Mouse (Mus musculus) stomach, embryonic 14.5 days (tissue): ENCODE measurements at regions not wholly inside any gene's neighbourhood (a gene's known extent, or its start where the extent isn't known, plus 50 kb on each side); places are given as distances from the start of the nearest gene placed in this dataset.
"Not testable (repeated sequence)": the region's sequence is repeated elsewhere in the genome, so short reads cannot be mapped to it uniquely, and the experiment has no call there.

Source experiments
- ATAC-seq: fragments of 200-750 bp; cut with Nextera tagmentation; 2 replicates; pipeline ENCODE4 v1.8.0; 2017; ENCODE audit warnings: low read depth, moderate TSS enrichment; ENCODE audit not compliant: insufficient number of reproducible peaks, insufficient read depth, low FRiP score
- H3K27ac ChIP-seq: fragments of 300-500 bp; sonication (generic); 2 replicates; pipeline ENCODE4 v1.5.1; 2014; ENCODE audit warnings: mild to moderate bottlenecking, low read length, moderate library complexity, mixed read lengths
- H3K27me3 ChIP-seq: fragments of 300-500 bp; sonication (generic); 2 replicates; pipeline ENCODE4 v1.6.1; 2014; ENCODE audit warnings: low read length, control low read depth, mixed read lengths; ENCODE audit not compliant: control insufficient read depth, insufficient read depth
- H3K36me3 ChIP-seq: fragments of 300-500 bp; sonication (generic); 2 replicates; pipeline ENCODE4 v1.6.1; 2014; ENCODE audit warnings: mild to moderate bottlenecking, control low read depth, low read length, moderate library complexity, mixed read lengths; ENCODE audit not compliant: control insufficient read depth, insufficient read depth
- H3K4me1 ChIP-seq: fragments of 300-500 bp; sonication (generic); 2 replicates; pipeline ENCODE4 v1.6.1; 2014; ENCODE audit warnings: low read length, control low read depth, mixed read lengths; ENCODE audit not compliant: control insufficient read depth, insufficient read depth
- H3K4me2 ChIP-seq: fragments of 300-500 bp; sonication (generic); replicated peaks from 2 replicates; pipeline ENCODE4 v1.6.1; 2014; ENCODE audit warnings: low read depth, low read length, control low read depth
- H3K4me3 ChIP-seq: fragments of 300-500 bp; sonication (generic); 2 replicates; pipeline ENCODE4 v1.5.1; 2014; ENCODE audit warnings: low read depth, low read length, control low read depth
- H3K9ac ChIP-seq: fragments of 300-500 bp; sonication (generic); replicated peaks from 2 replicates; pipeline ENCODE4 v1.6.1; 2014; ENCODE audit warnings: low read depth, mild to moderate bottlenecking, control low read depth, low read length, moderate library complexity, mixed read lengths
- H3K9me3 ChIP-seq: fragments of 300-500 bp; sonication (generic); 2 replicates; pipeline ENCODE4 v1.6.1; 2016; ENCODE audit warnings: low read depth, low read length, control low read depth; ENCODE audit not compliant: control insufficient read depth
- WGBS: fragments of 180-500 bp; shearing (Covaris S2); extraction: QIAGEN DNeasy Blood & Tissue Kit; methylation state at CpG from one replicate; pipeline ENCODE4 v1.1.7; 2014; 5-methylcytosine and 5-hydroxymethylcytosine counted together

GRCm38 (mm10) chr3:56965444-56965843, 336.3 kb downstream of the Tm4sf1 start:
- ATAC-seq = no peak
- no peaks in the 10 kb centered on the region for H3K36me3 ChIP-seq
- WGBS = 80% methylated on average over 2 of the region's 2 CpGs
- H3K9me3 ChIP-seq = no peaks in the 10 kb centered on the region
- no peak overlapping the region for H3K9ac ChIP-seq
- no peak overlapping the region for H3K27ac ChIP-seq
- H3K4me1 ChIP-seq = no peaks in the 10 kb centered on the region
- H3K27me3 ChIP-seq = no peaks in the 10 kb centered on the region
- no peak overlapping the region for H3K4me3 ChIP-seq
- no peak overlapping the region for H3K4me2 ChIP-seq

DNA sequence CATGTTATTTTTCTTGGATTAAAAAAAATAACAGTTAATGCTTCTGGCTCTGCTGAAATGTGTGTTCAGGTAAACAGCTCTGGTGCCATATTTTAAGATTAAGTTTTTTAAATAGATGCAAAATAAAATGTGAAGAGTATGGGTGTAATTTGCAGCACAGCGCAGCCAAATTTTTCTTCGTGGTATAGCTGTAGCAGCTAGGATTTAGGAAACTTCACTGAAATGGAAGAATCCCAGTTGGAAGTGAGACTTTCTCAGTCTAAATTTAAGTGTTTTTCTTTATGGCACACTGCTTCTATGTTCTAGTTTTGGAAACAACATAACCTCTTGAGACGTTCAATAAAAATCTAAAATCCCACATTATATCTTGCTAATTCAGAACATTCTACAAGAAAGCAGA, 337.6 kb downstream of the Tm4sf1 start:
- 91% methylated on average over 3 of the region's 3 CpGs for WGBS
- Histone ChIP-seq H3K9me3 (no peaks in the 10 kb centered on the region), H3K9ac (no peak overlapping the region), H3K27ac (no peak overlapping the region), H3K4me2 (no peak overlapping the region), H3K36me3 (no peaks in the 10 kb centered on the region), H3K4me1 (no peaks in the 10 kb centered on the region), H3K4me3 (no peak overlapping the region), H3K27me3 (no peaks in the 10 kb centered on the region)
- no peak for ATAC-seq

- Histone ChIP-seq H3K9ac (no peak overlapping the region), H3K27ac (no peak overlapping the region), H3K9me3 (no peaks in the 10 kb centered on the region), H3K4me3 (no peak overlapping the region), H3K27me3 (no peaks in the 10 kb centered on the region), H3K4me1 (no peaks in the 10 kb centered on the region), H3K36me3 (no peaks in the 10 kb centered on the region), H3K4me2 (no peak overlapping the region)
- 69% methylated on average over 3 of the region's 3 CpGs for WGBS
- ATAC-seq = no peak
Observed at GRCm38 (mm10) chr3:56963251-56963650, 338.5 kb downstream of the Tm4sf1 start.

- ATAC-seq = no peak
- no peaks in the 10 kb centered on the region for H3K36me3 ChIP-seq
- WGBS = 54% methylated on average over 3 of the region's 3 CpGs
Observed at GRCm38 (mm10) chr3:56962248-56963013, 339.4 kb downstream of the Tm4sf1 start.

GRCm38 (mm10) chr3:56956978-56957377, 344.8 kb downstream of the Tm4sf1 start:
- Histone ChIP-seq H3K4me3 (no peak overlapping the region), H3K27me3 (no peaks in the 10 kb centered on the region), H3K36me3 (no peaks in the 10 kb centered on the region), H3K4me1 (no peaks in the 10 kb centered on the region), H3K27ac (no peak overlapping the region), H3K9ac (no peak overlapping the region), H3K4me2 (no peak overlapping the region), H3K9me3 (no peaks in the 10 kb centered on the region)
- WGBS = 97% methylated on average over 2 of the region's 2 CpGs
- ATAC-seq = no peak

More at GRCm38 (mm10) chr3:56962248-56963013, 339.4 kb downstream of the Tm4sf1 start:
- Histone ChIP-seq H3K27ac (no peak overlapping the region), H3K4me2 (no peak overlapping the region), H3K9me3 (no peaks in the 10 kb centered on the region), H3K4me1 (no peaks in the 10 kb centered on the region), H3K27me3 (no peaks in the 10 kb centered on the region), H3K4me3 (no peak overlapping the region), H3K9ac (no peak overlapping the region)

- Histone ChIP-seq H3K27ac (no peak overlapping the region), H3K4me1 (no peaks in the 10 kb centered on the region), H3K4me2 (no peak overlapping the region), H3K27me3 (no peaks in the 10 kb centered on the region), H3K4me3 (no peak overlapping the region), H3K9ac (no peak overlapping the region), H3K9me3 (no peaks in the 10 kb centered on the region), H3K36me3 (no peaks in the 10 kb centered on the region)
- WGBS = 86% methylated on average over 2 of the region's 2 CpGs
- ATAC-seq = no peak
Observed at GRCm38 (mm10) chr3:56955799-56956121, 346.0 kb downstream of the Tm4sf1 start.

GRCm38 (mm10) chr3:56955098-56955798, 346.5 kb downstream of the Tm4sf1 start:
- Histone ChIP-seq H3K9ac (no peak overlapping the region), H3K4me2 (no peak overlapping the region), H3K27ac (no peak overlapping the region), H3K4me1 (no peaks in the 10 kb centered on the region), H3K36me3 (no peaks in the 10 kb centered on the region), H3K27me3 (no peaks in the 10 kb centered on the region), H3K9me3 (no peaks in the 10 kb centered on the region), H3K4me3 (no peak overlapping the region)
- 69% methylated on average over 7 of the region's 7 CpGs for WGBS
- no peak for ATAC-seq

- not testable (repeated sequence) for H3K36me3 ChIP-seq, H3K4me2 ChIP-seq, H3K9ac ChIP-seq, H3K4me3 ChIP-seq, H3K9me3 ChIP-seq, H3K27me3 ChIP-seq, H3K27ac ChIP-seq, ATAC-seq, H3K4me1 ChIP-seq
- no CpG with 5 or more reads among the region's 1 CpGs for WGBS
Observed at GRCm38 (mm10) chr3:56942557-56942956, 359.2 kb downstream of the Tm4sf1 start.
